Mouse (Mus musculus) CH12.LX (cell line): ENCODE measurements around the gene Ccdc105. TPM values are rescaled to one million over a fixed set of nuclear protein-coding genes. Genes with fewer than 3 reads are reported as not detected.

ENCODE experiments used
- DNase-seq: peaks from one replicate; pipeline ENCODE4 v3.0.0-alpha.2; 2013; ENCODE audit errors: extremely low read depth
- H3K27ac ChIP-seq: 2 replicates; pipeline ENCODE4 v1.5.1; 2012; ENCODE audit warnings: low read depth, mild to moderate bottlenecking, control low read depth, moderate library complexity; ENCODE audit not compliant: insufficient read depth
- H3K27me3 ChIP-seq: replicated peaks from 2 replicates; pipeline ENCODE3; 2012; ENCODE audit warnings: inconsistent platforms
- H3K36me3 ChIP-seq, 2 experiments: replicated peaks in 1 of 2; 2 replicates each; pipeline versions ENCODE3 to v1.6.1; 2012; ENCODE audit warnings: inconsistent platforms in 1 of 2, low read length in 1 of 2, mild to moderate bottlenecking in 1 of 2, mixed read lengths in 1 of 2, moderate library complexity in 1 of 2; ENCODE audit not compliant: control insufficient read depth in 1 of 2, insufficient read depth in 1 of 2
- H3K4me1 ChIP-seq, 2 experiments: 2 replicates each; pipeline ENCODE4 v1.6.1; 2012; ENCODE audit warnings: inconsistent platforms in 1 of 2, moderate library complexity in 1 of 2; ENCODE audit not compliant: insufficient read depth in 2 of 2, control insufficient read depth in 1 of 2
- H3K4me2 ChIP-seq: 2 replicates; pipeline ENCODE4 v1.6.1; 2012; ENCODE audit warnings: low read depth, mild to moderate bottlenecking, control low read depth; ENCODE audit not compliant: poor library complexity, insufficient read depth, severe bottlenecking
- H3K4me3 ChIP-seq, 3 experiments: fragments of 150-350 bp in 1 of 3; sonication (generic) in 1 of 3; replicated peaks in 1 of 3; 2 replicates each; pipeline versions ENCODE3 to v1.5.1; 2011 to 2012; ENCODE audit warnings: low read depth in 2 of 3, low read length in 2 of 3, mild to moderate bottlenecking in 2 of 3, moderate library complexity in 2 of 3, control low read depth in 1 of 3, improper control_type of control experiment in 1 of 3, inconsistent platforms in 1 of 3, mixed read lengths in 1 of 3; ENCODE audit not compliant: poor library complexity in 1 of 3
- H3K79me2 ChIP-seq: replicated peaks from 2 replicates; pipeline ENCODE4 v1.6.1; 2012; ENCODE audit warnings: mild to moderate bottlenecking, moderate library complexity; ENCODE audit not compliant: control insufficient read depth, poor library complexity, insufficient read depth, severe bottlenecking; ENCODE audit errors: extremely low read depth
- H3K9ac ChIP-seq: 2 replicates; pipeline ENCODE4 v1.6.1; 2012; ENCODE audit warnings: low read depth, mild to moderate bottlenecking, control low read depth, moderate library complexity; ENCODE audit not compliant: insufficient read depth
- H3K9me3 ChIP-seq: replicated peaks from 2 replicates; pipeline ENCODE3; 2012; ENCODE audit warnings: low read length, inconsistent platforms, mixed read lengths
- ETS1 ChIP-seq: conservative IDR thresholded peaks from 2 replicates; pipeline ENCODE4 v1.6.1; 2012; ENCODE audit warnings: low read depth, mild to moderate bottlenecking, inconsistent platforms, low read length, improper control_type of control experiment, moderate library complexity
- GABPA ChIP-seq: IDR thresholded peaks from 2 replicates; pipeline ENCODE4 v1.6.1; 2012; ENCODE audit warnings: low read depth, low read length, improper control_type of control experiment, inconsistent platforms; ENCODE audit not compliant: insufficient replicate concordance
- MAFK ChIP-seq: IDR thresholded peaks from 2 replicates; pipeline ENCODE4 v1.6.1; 2011; ENCODE audit warnings: low read length, improper control_type of control experiment; ENCODE audit not compliant: insufficient replicate concordance
- MAZ ChIP-seq: IDR thresholded peaks from 2 replicates; pipeline ENCODE4 v1.6.1; 2012; ENCODE audit warnings: low read depth, mild to moderate bottlenecking, inconsistent platforms, low read length, improper control_type of control experiment, moderate library complexity
- NELFE ChIP-seq: IDR thresholded peaks from 2 replicates; pipeline ENCODE4 v1.6.1; 2011; ENCODE audit warnings: low read depth, low read length, improper control_type of control experiment
- NRF1 ChIP-seq: IDR thresholded peaks from 2 replicates; pipeline ENCODE4 v1.6.1; 2014; ENCODE audit warnings: low read depth, mild to moderate bottlenecking, inconsistent platforms, low read length, improper control_type of control experiment, moderate library complexity
- PAX5 ChIP-seq: IDR thresholded peaks from 2 replicates; pipeline ENCODE4 v1.6.1; 2012; ENCODE audit warnings: low read length, inconsistent platforms, mixed read lengths
- POLR2AphosphoS2 ChIP-seq: IDR thresholded peaks from 2 replicates; pipeline ENCODE4 v1.6.1; 2011; ENCODE audit warnings: low read depth, low read length, improper control_type of control experiment
- RCOR1 ChIP-seq: conservative IDR thresholded peaks from 2 replicates; pipeline ENCODE4 v1.6.1; 2012; ENCODE audit warnings: low read depth, mild to moderate bottlenecking, inconsistent platforms, low read length, improper control_type of control experiment
- SIN3A ChIP-seq: IDR thresholded peaks from 2 replicates; pipeline ENCODE4 v1.6.1; 2012; ENCODE audit warnings: low read length, improper control_type of control experiment, inconsistent platforms
- TBP ChIP-seq: conservative IDR thresholded peaks from 2 replicates; pipeline ENCODE4 v1.6.1; 2011; ENCODE audit warnings: low read depth, low read length, improper control_type of control experiment
- TCF12 ChIP-seq: IDR thresholded peaks from 2 replicates; pipeline ENCODE4 v1.6.1; 2014; ENCODE audit warnings: low read depth, mild to moderate bottlenecking, inconsistent platforms, low read length, improper control_type of control experiment
- UBTF ChIP-seq: IDR thresholded peaks from 2 replicates; pipeline ENCODE4 v1.6.1; 2012; ENCODE audit warnings: low read depth, mild to moderate bottlenecking, inconsistent platforms, low read length, improper control_type of control experiment, moderate library complexity
- ZC3H11A ChIP-seq: IDR thresholded peaks from 2 replicates; pipeline ENCODE4 v1.6.1; 2012; ENCODE audit warnings: low read depth, mild to moderate bottlenecking, inconsistent platforms, low read length, improper control_type of control experiment
- ZKSCAN1 ChIP-seq: IDR thresholded peaks from 2 replicates; pipeline ENCODE4 v1.6.1; 2012; ENCODE audit warnings: low read depth, inconsistent platforms, low read length, improper control_type of control experiment, borderline replicate concordance
- ZNF384 ChIP-seq: IDR thresholded peaks from 2 replicates; pipeline ENCODE4 v1.6.1; 2012; ENCODE audit warnings: low read depth, low read length, improper control_type of control experiment, inconsistent platforms
- dilution Hi-C: fragments of 300-500 bp; cut with MboI; formaldehyde crosslinking; loops from 2 replicates; pipeline ENCODE4 v1.14.3; 2020; ENCODE audit warnings: low sequenced_read_pairs; ENCODE audit not compliant: extremely low pct_unique_long_range_greater_than_20kb, extremely low pct_ligation_motif_present
- in situ Hi-C: fragments of 300-500 bp; cut with MboI; formaldehyde crosslinking; loops from 3 replicates; pipeline ENCODE4 v1.14.3; 2019; ENCODE audit warnings: low sequenced_read_pairs, low pct_ligation_motif_present, low pct_unique_long_range_greater_than_20kb, mixed read lengths
- polyA plus RNA-seq: library from polyadenylated mRNA; unstranded; fragments of >175 nt; gene quantifications from 2 replicates; pipeline ENCODE4 v1.2.1, GENCODE M21; 2012; ENCODE audit warnings: low read depth; ENCODE audit not compliant: insufficient read length
- total RNA-seq, 2 experiments: library from RNA; depleted of rRNA; stranded (reverse); fragments of 300-350 nt in 1 of 2; fragments of >200 nt in 1 of 2; gene quantifications; 2 replicates each; pipeline ENCODE4 v1.2.3; 2012 to 2014

The Ccdc105 gene
- total and polyA plus RNA-seq, 3 experiments, result not detected

GRCm38 (mm10) chr10:78748946-78749345, 3.9 kb downstream of the Ccdc105 start:
- dilution Hi-C loops (no loop called here), in situ Hi-C loops (no loop called here)
- Histone ChIP-seq H3K9ac (no peak overlapping the region), H3K4me1 (no peaks in the 10 kb centered on the region), H3K4me3 (no peak overlapping the region), H3K4me2 (no peak overlapping the region), H3K27ac (no peak overlapping the region), H3K27me3 (peaks cover 41% of the 10 kb centered on the region), H3K9me3 (peaks cover 7% of the 10 kb centered on the region), H3K36me3 (no peaks in the 10 kb centered on the region), H3K79me2 (no peaks in the 10 kb centered on the region)
- no peak for DNase-seq
- TF ChIP-seq TCF12, result no peak
- TF ChIP-seq MAZ, result no peak
- no peak for TF ChIP-seq GABPA
- no peak for TF ChIP-seq NELFE
- TF ChIP-seq RCOR1, result no peak
- TF ChIP-seq ZNF384, result no peak
- TF ChIP-seq NRF1, result no peak

- TF ChIP-seq GABPA, result no peak
- no peak for TF ChIP-seq ZKSCAN1
- no peak for TF ChIP-seq POLR2AphosphoS2
- no peak for TF ChIP-seq UBTF
- no peak for TF ChIP-seq RCOR1
- no peak for TF ChIP-seq PAX5
- TF ChIP-seq TBP, result no peak
- TF ChIP-seq ZC3H11A, result no peak
- no peak for TF ChIP-seq SIN3A
- TF ChIP-seq ETS1, result no peak
- no peak for TF ChIP-seq MAFK
- TF ChIP-seq, all 38 proteins: peak for 0
- H3K9ac ChIP-seq, result no peak overlapping the region
- no peak overlapping the region for H3K4me3 ChIP-seq
- peaks cover 43% of the 10 kb centered on the region for H3K27me3 ChIP-seq
- H3K79me2 ChIP-seq, result no peaks in the 10 kb centered on the region
- H3K4me1 ChIP-seq, result no peaks in the 10 kb centered on the region
- H3K9me3 ChIP-seq, result peaks cover 7% of the 10 kb centered on the region
- in situ Hi-C loops (no loop called here), dilution Hi-C loops (no loop called here)
- no peak overlapping the region for H3K27ac ChIP-seq
- DNase-seq, result no peak
- no peaks in the 10 kb centered on the region for H3K36me3 ChIP-seq
- no peak overlapping the region for H3K4me2 ChIP-seq
Observed at GRCm38 (mm10) chr10:78748161-78748560, 4.7 kb downstream of the Ccdc105 start.
